Mouse (Mus musculus) testis, adult 2 months (tissue): ENCODE data around the gene Tekt1. TPM values are rescaled to one million over a fixed set of nuclear protein-coding genes. Genes with fewer than 3 reads are reported as not detected.

ENCODE experiments used
- H3K27ac ChIP-seq: fragments of 200-500 bp; 2 replicates; pipeline ENCODE4 v1.5.1; 2012; ENCODE audit warnings: low read depth, low read length; ENCODE audit not compliant: control insufficient read depth, insufficient read depth
- H3K27me3 ChIP-seq: fragments of 200-500 bp; 2 replicates; pipeline ENCODE4 v1.6.1; 2012; ENCODE audit warnings: mild to moderate bottlenecking, low read length, moderate library complexity; ENCODE audit not compliant: control insufficient read depth, insufficient read depth
- H3K36me3 ChIP-seq: fragments of 200-500 bp; 2 replicates; pipeline ENCODE4 v1.6.1; 2012; ENCODE audit warnings: mild to moderate bottlenecking, low read length; ENCODE audit not compliant: control insufficient read depth, insufficient read depth
- H3K4me1 ChIP-seq: fragments of 200-500 bp; 2 replicates; pipeline ENCODE4 v1.6.1; 2012; ENCODE audit warnings: low read length; ENCODE audit not compliant: control insufficient read depth, insufficient read depth
- H3K4me3 ChIP-seq: fragments of 200-500 bp; 2 replicates; pipeline ENCODE4 v1.5.1; 2012; ENCODE audit warnings: low read depth, mild to moderate bottlenecking, low read length, moderate library complexity, mixed read lengths; ENCODE audit not compliant: control insufficient read depth
- CTCF ChIP-seq: fragments of 200-500 bp; IDR thresholded peaks from 2 replicates; pipeline ENCODE4 v1.5.1; 2012; ENCODE audit warnings: low read depth, mild to moderate bottlenecking, inconsistent platforms, low read length, moderate library complexity; ENCODE audit not compliant: control insufficient read depth, insufficient read depth, insufficient replicate concordance
- POLR2A ChIP-seq: fragments of 200-500 bp; IDR thresholded peaks from 2 replicates; pipeline ENCODE4 v1.6.1; 2012; ENCODE audit warnings: low read depth, mild to moderate bottlenecking, inconsistent platforms, low read length, moderate library complexity; ENCODE audit not compliant: control insufficient read depth
- polyA plus RNA-seq: library from polyadenylated mRNA; depleted of rRNA; stranded (reverse); fragments of >200 nt; gene quantifications from 2 replicates; pipeline ENCODE4 v1.2.3, GENCODE M21; 2012; rRNA removed

The Tekt1 gene
- 184 and 205 TPM in 2 replicates for polyA plus RNA-seq

GRCm38 (mm10) chr11:72362347-72362741 lies at the start of gene Tekt1:
Gene Tekt1, minus strand, starts transcription at chr11:72362442.
- Histone ChIP-seq H3K4me3 (peak within 1 kb of the TSS; percentile 79), H3K4me1 (peaks cover 2% of the 10 kb centered on the region), H3K36me3 (no peaks in the 10 kb centered on the region), H3K27ac (peak within 1 kb of the TSS; percentile 83), H3K27me3 (no peaks in the 10 kb centered on the region)
- no peak for TF ChIP-seq POLR2A
- TF ChIP-seq CTCF, result no peak

DNA sequence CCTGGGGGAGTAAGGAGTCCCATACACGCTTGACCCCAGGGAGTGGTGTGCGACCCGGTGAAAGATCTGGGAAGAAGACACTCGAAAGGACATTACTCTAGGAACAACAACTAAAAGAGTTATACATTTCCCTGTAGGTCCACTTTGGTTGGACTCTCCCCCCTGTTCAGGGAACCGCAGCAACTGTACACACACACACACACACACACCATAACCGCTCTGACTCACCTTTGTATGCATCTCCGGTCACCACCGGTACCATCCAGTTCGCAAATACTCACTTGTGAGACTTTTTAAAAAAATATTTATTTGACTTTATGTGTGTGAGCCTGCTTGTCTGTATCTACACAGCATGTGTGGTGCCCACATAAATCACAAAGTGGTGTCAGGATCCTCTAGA lies 49.7 kb upstream of the Tekt1 start:
- H3K27me3 ChIP-seq, result no peaks in the 10 kb centered on the region
- no peak overlapping the region for H3K27ac ChIP-seq
- TF ChIP-seq CTCF, result no peak
- TF ChIP-seq POLR2A, result no peak
- no peaks in the 10 kb centered on the region for H3K36me3 ChIP-seq
- peak overlapping the region; percentile 86 for H3K4me3 ChIP-seq
- peaks cover 19% of the 10 kb centered on the region for H3K4me1 ChIP-seq

DNA sequence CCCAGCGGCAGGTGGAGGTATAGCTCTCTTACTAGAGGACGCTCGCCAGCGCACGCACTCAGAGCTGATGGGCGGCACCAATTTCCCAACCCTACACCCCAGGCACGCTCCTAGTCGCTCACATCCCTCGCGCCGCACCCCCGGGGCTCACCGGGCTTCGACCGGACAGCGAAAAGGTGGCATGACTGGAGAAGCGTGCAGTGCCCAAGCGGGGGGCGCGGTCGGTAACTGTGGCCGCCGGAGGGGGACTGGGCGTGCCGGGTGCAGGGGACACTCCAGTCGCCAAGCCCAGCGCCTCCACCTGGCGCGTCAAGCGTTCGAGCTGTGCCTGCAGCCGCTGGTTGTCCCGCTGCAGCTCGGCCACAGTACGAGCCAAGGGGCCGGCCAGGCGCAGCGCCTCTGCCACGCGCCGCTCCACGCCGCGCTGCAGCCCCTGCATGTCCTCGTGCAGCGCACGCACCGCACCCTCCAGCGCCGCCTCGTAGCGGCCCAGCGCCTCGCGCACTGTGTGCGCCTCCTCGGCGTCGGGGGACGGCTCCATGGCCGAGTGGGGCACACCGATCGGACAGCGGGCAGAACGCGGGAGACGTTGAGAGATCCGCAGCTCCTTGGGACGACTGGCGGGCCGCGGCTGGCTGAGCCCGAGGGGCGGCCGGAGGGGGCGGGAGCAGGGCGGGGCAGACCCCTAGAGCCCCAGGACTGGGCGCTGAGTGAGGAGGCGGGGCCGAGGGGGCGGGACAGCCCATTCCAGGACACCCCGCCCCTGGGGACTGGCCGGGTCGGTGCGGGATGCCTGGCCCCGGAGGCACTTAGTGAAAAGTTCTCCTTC lies 49.1 kb upstream of the Tekt1 start, which contains the start of gene Smtnl2:
Gene Smtnl2, minus strand, starts transcription at position 621 of the 829 bp plus-strand sequence.
- H3K27ac ChIP-seq, result no peak within 1 kb of the TSS; the same call in 1 of the 2 replicates
- H3K36me3 ChIP-seq, result no peaks in the 10 kb centered on the region
- TF ChIP-seq CTCF, result no peak
- TF ChIP-seq POLR2A, result peak; percentile 52; the same call in 1 of the 2 replicates
- H3K27me3 ChIP-seq, result no peaks in the 10 kb centered on the region
- H3K4me3 ChIP-seq, result peak within 1 kb of the TSS; percentile 86
- H3K4me1 ChIP-seq, result peaks cover 19% of the 10 kb centered on the region

GRCm38 (mm10) chr11:72410521-72411092 lies 48.4 kb upstream of the Tekt1 start:
- no peak overlapping the region for H3K27ac ChIP-seq
- TF ChIP-seq CTCF, result no peak
- TF ChIP-seq POLR2A, result no peak
- no peaks in the 10 kb centered on the region for H3K27me3 ChIP-seq
- peaks cover 19% of the 10 kb centered on the region for H3K4me1 ChIP-seq
- no peaks in the 10 kb centered on the region for H3K36me3 ChIP-seq
- H3K4me3 ChIP-seq, result peak overlapping the region; percentile 86

DNA sequence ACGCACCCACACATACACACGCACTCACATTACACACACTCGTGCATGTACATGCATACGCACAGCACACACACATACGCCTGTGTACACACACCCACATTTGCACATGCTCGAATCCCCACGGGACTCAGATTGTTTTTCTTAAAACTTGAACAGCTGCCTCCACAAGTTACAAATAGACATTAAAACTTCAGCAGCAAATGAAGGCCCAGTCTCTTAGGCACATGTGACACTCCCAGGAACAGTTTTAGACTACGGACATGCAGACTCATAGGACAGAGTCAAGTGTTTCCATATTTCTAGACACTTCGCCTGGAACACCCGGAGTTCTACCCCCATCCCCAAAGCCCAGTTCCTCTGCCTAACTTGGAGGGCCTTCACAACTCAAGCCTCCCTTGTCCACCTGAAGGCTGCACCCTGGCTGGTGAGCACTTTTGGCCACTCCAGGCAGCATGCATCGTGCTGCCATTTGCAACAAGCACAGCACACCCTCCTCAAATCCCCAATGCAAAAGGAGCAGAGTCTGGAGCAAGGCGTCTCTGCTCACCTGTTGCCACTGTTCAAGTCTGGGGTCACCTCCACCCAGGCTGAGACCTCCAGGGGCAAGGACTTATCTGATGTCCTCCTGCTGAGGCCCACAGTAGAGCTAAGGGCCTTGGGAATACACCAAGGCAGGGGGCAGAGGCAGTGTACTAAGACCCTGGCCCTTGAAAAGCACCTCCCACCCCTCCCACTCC lies 47.6 kb upstream of the Tekt1 start:
- no peaks in the 10 kb centered on the region for H3K27me3 ChIP-seq
- H3K4me3 ChIP-seq, result peak overlapping the region; percentile 16; the same call in 1 of the 2 replicates
- H3K27ac ChIP-seq, result no peak overlapping the region
- H3K4me1 ChIP-seq, result peaks cover 19% of the 10 kb centered on the region
- TF ChIP-seq POLR2A (no peak), CTCF (no peak)
- no peaks in the 10 kb centered on the region for H3K36me3 ChIP-seq

- Histone ChIP-seq H3K27ac (no peak overlapping the region), H3K36me3 (no peaks in the 10 kb centered on the region), H3K27me3 (no peaks in the 10 kb centered on the region), H3K4me1 (peaks cover 19% of the 10 kb centered on the region), H3K4me3 (no peak overlapping the region)
- TF ChIP-seq POLR2A (no peak), CTCF (no peak)
These were observed 46.4 kb upstream of the Tekt1 start for GRCm38 (mm10) chr11:72408451-72409170.

DNA sequence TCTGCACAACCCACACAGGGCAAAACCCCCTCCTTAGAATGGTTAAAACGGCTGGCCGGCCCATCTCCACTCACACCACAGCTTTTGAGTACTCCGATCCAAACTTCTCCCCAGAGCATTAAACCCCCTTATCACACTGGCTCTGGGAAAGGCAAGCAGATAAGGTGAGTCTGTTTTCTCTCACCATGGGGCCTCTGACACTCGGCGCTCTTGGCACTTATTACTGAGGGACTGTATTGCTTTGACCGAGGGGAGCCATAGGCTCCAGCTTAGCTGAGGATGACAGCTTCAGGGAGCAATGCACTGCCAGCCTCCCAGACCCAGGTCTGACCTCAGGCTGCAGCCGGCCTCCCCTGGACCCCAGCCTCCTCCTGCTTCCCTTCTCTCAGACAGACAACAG lies 45.3 kb upstream of the Tekt1 start:
- TF ChIP-seq POLR2A, result no peak
- TF ChIP-seq CTCF, result no peak
- Histone ChIP-seq H3K4me3 (no peak overlapping the region), H3K4me1 (peaks cover 19% of the 10 kb centered on the region), H3K36me3 (no peaks in the 10 kb centered on the region), H3K27me3 (no peaks in the 10 kb centered on the region), H3K27ac (no peak overlapping the region)
